8 mouse cellular contexts compared by ENCODE assay signal in genomic region chr2:34914069-34914822, GRCm38 (mm10). TPM values are rescaled to one million over a fixed set of nuclear protein-coding genes. Genes with fewer than 3 reads are reported as not detected.
DNase-seq lines count a peak whose midpoint lies in the region; ATAC-seq and TF ChIP-seq lines count a peak whose summit lies in the region.

No protein-coding gene starts in this region.

- H3K4me2 ChIP-seq in heart, embryonic 15.5 days, result peak overlapping the region; percentile 88
- H3K4me2 ChIP-seq in lung, embryonic 14.5 days, result peak overlapping the region; percentile 90

- no peaks in the 10 kb centered on the region for H3K9me3 ChIP-seq in heart, embryonic 15.5 days (replicated peaks)
- no peaks in the 10 kb centered on the region for H3K9me3 ChIP-seq in lung, embryonic 14.5 days (ENCODE audit: low read depth, low read length)

- H3K27ac ChIP-seq in cortical plate, adult 2 months (ENCODE audit: insufficient read depth, low read length), result no peak overlapping the region
- H3K27ac ChIP-seq in heart, embryonic 15.5 days, result no peak overlapping the region
- no peak overlapping the region for H3K27ac ChIP-seq in lung, embryonic 14.5 days (ENCODE audit: low read depth)

- peaks cover 16% of the 10 kb centered on the region for H3K27me3 ChIP-seq in heart, embryonic 15.5 days
- 0 out of 2 replicates have a peak, but pooled peaks cover 14% of the 10 kb centered on the region for H3K27me3 ChIP-seq in lung, embryonic 14.5 days (ENCODE audit: insufficient read depth, low read length)

- H3K36me3 ChIP-seq in heart, embryonic 15.5 days, result no peaks in the 10 kb centered on the region
- H3K36me3 ChIP-seq in lung, embryonic 14.5 days (ENCODE audit: insufficient read depth), result no peaks in the 10 kb centered on the region

- WGBS in heart, embryonic 15.5 days, result 3% methylated on average over 42 of the region's 50 CpGs
- WGBS in lung, embryonic 14.5 days, result 3% methylated on average over 45 of the region's 50 CpGs

- no peak for TF ChIP-seq CTCF in cortical plate, adult 2 months (IDR thresholded peaks at IDR 0.05; ENCODE audit: extremely low read depth, insufficient read depth, low read length)
- TF ChIP-seq CTCF in lung, embryonic 14.5 days (IDR thresholded peaks at IDR 0.05; ENCODE audit: low read depth), result no peak

- H3K4me1 ChIP-seq in cortical plate, adult 2 months (ENCODE audit: control insufficient read depth, insufficient read depth, low read length), result no peaks in the 10 kb centered on the region; the same call in 1 of the 2 replicates
- H3K4me1 ChIP-seq in heart, embryonic 15.5 days (replicated peaks), result peaks cover 25% of the 10 kb centered on the region
- peaks cover 4% of the 10 kb centered on the region; the same call in 1 of the 2 replicates for H3K4me1 ChIP-seq in lung, embryonic 14.5 days (ENCODE audit: insufficient read depth)

- peak overlapping the region; percentile 31 for H3K4me3 ChIP-seq in cortical plate, adult 2 months (ENCODE audit: insufficient read depth, low read length)
- H3K4me3 ChIP-seq in heart, embryonic 15.5 days, result peak overlapping the region; percentile 58
- H3K4me3 ChIP-seq in lung, embryonic 14.5 days (ENCODE audit: low read depth, low read length), result peak overlapping the region; percentile 62

- no peak for TF ChIP-seq POLR2A in cortical plate, adult 2 months (IDR thresholded peaks at IDR 0.05; ENCODE audit: extremely low read depth, insufficient read depth, low read length)

- peak; percentile 27; the same call in 1 of the 2 replicates for ATAC-seq in heart, embryonic 15.5 days (replicated peaks; ENCODE audit: insufficient number of reproducible peaks, insufficient read depth, low FRiP score, low read depth)
- peak; percentile 66 for ATAC-seq in lung, embryonic 14.5 days (ENCODE audit: insufficient read depth)
- peak; percentile 49; the same call in 1 of the 2 replicates for ATAC-seq in neutrophil, adult 5-6 weeks (ENCODE audit: extremely low read depth, insufficient number of reproducible peaks, low FRiP score, poor library complexity, severe bottlenecking)

- peak; percentile 52 for DNase-seq in ovary, postnatal 36 days (ENCODE audit: low spot score)
- DNase-seq in ovary, adult 18-20 months (ENCODE audit: low spot score), result no peak
- peak; percentile 64 for DNase-seq in kidney, postnatal 10 days
- DNase-seq in lung, embryonic 14.5 days, result peak; percentile 71
- no peak for DNase-seq in ovary, postnatal 10 days (ENCODE audit: low spot score)

- H3K9ac ChIP-seq in heart, embryonic 15.5 days, result peak overlapping the region; percentile 56
- peak overlapping the region; percentile 59 for H3K9ac ChIP-seq in lung, embryonic 14.5 days

RNA-seq across cellular contexts. Expression of gene Phf19, which starts 0.4 kb away (rescaled TPM):
- polyA plus RNA-seq in cortical plate, adult 2 months (2012; rRNA removed), result 0.95 and 0.98 TPM in 2 replicates
- 1.9 and 3.3 TPM in 2 replicates for polyA plus RNA-seq in heart, embryonic 15.5 days (2015; fragmentation: Nextera tagmentation; extraction: Ambion mirVana)
- 3.3 and 4.9 TPM in 2 replicates for polyA plus RNA-seq in lung, embryonic 14.5 days (2014; fragmentation: Nextera tagmentation; extraction: Ambion mirVana)
- total RNA-seq in neutrophil, adult 5-6 weeks (2017), result 3.9 and 5.1 TPM in 2 replicates

RNA-seq across cellular contexts. Expression of gene Psmd5, which starts 39.5 kb away (rescaled TPM):
- polyA plus RNA-seq in cortical plate, adult 2 months (2012; rRNA removed), result 41.7 and 43.9 TPM in 2 replicates
- polyA plus RNA-seq in heart, embryonic 15.5 days (2015; fragmentation: Nextera tagmentation; extraction: Ambion mirVana), result 45.4 and 52.0 TPM in 2 replicates
- 117 and 121 TPM in 2 replicates for polyA plus RNA-seq in lung, embryonic 14.5 days (2014; fragmentation: Nextera tagmentation; extraction: Ambion mirVana)
- total RNA-seq in neutrophil, adult 5-6 weeks (2017), result 17.1 and 17.7 TPM in 2 replicates

RNA-seq across cellular contexts. Expression of gene Cutal, which starts 40.0 kb away (rescaled TPM):
- 0.52 and 0.62 TPM in 2 replicates for polyA plus RNA-seq in cortical plate, adult 2 months (2012; rRNA removed)
- polyA plus RNA-seq in heart, embryonic 15.5 days (2015; fragmentation: Nextera tagmentation; extraction: Ambion mirVana), result 0.14 and 0.16 TPM in 2 replicates
- polyA plus RNA-seq in lung, embryonic 14.5 days (2014; fragmentation: Nextera tagmentation; extraction: Ambion mirVana), result 0.57 and 0.64 TPM in 2 replicates
- total RNA-seq in neutrophil, adult 5-6 weeks (2017), result not detected in 2 replicates

RNA-seq across cellular contexts. Expression of gene Traf1, which starts 47.3 kb away (rescaled TPM):
- 0.83 and 1.4 TPM in 2 replicates for polyA plus RNA-seq in cortical plate, adult 2 months (2012; rRNA removed)
- polyA plus RNA-seq in heart, embryonic 15.5 days (2015; fragmentation: Nextera tagmentation; extraction: Ambion mirVana), result 1.4 and 4.3 TPM in 2 replicates
- polyA plus RNA-seq in lung, embryonic 14.5 days (2014; fragmentation: Nextera tagmentation; extraction: Ambion mirVana), result 0.79 and 1.4 TPM in 2 replicates
- total RNA-seq in neutrophil, adult 5-6 weeks (2017), result 31.1 and 31.3 TPM in 2 replicates

Comparison
In these comparisons a context has a peak if more than half of its experiments do, and no peak if none do; other contexts are left out.
1. DNase-seq: peak in ovary, postnatal 36 days (single experiment), kidney, postnatal 10 days (single experiment) and lung, embryonic 14.5 days (single experiment); none in ovary, adult 18-20 months (single experiment) and ovary, postnatal 10 days (single experiment).
2. Peak in every context shown above with its lines, with median percentiles within 50 percentile points of each other: H3K4me3 ChIP-seq and ATAC-seq.